Mouse (Mus musculus) bone marrow, adult 2 months (tissue): Measurements from ENCODE around the gene Clk4.

Experiments
- CTCF ChIP-seq: fragments of 200-500 bp; IDR thresholded peaks from 2 replicates; pipeline ENCODE4 v1.5.1; 2011; ENCODE audit warnings: low read length, control low read depth; ENCODE audit not compliant: control insufficient read depth, insufficient read depth
- POLR2A ChIP-seq: fragments of 200-500 bp; IDR thresholded peaks from 2 replicates; pipeline ENCODE4 v1.6.1; 2011; ENCODE audit warnings: low read depth, mild to moderate bottlenecking, control low read depth, low read length, borderline replicate concordance; ENCODE audit not compliant: control insufficient read depth

- TF ChIP-seq CTCF (no peak), POLR2A (no peak)
Measured at GRCm38 (mm10) chr11:51234626-51235025, 26.9 kb upstream of the Clk4 start.
